Mouse (Mus musculus): ENCODE results near the gene Kalrn. TPM values are rescaled to one million over a fixed set of nuclear protein-coding genes. Genes with fewer than 3 reads are reported as not detected.

The Kalrn gene
- polyA plus RNA-seq, 1 experiment = 278 TPM

DNA sequence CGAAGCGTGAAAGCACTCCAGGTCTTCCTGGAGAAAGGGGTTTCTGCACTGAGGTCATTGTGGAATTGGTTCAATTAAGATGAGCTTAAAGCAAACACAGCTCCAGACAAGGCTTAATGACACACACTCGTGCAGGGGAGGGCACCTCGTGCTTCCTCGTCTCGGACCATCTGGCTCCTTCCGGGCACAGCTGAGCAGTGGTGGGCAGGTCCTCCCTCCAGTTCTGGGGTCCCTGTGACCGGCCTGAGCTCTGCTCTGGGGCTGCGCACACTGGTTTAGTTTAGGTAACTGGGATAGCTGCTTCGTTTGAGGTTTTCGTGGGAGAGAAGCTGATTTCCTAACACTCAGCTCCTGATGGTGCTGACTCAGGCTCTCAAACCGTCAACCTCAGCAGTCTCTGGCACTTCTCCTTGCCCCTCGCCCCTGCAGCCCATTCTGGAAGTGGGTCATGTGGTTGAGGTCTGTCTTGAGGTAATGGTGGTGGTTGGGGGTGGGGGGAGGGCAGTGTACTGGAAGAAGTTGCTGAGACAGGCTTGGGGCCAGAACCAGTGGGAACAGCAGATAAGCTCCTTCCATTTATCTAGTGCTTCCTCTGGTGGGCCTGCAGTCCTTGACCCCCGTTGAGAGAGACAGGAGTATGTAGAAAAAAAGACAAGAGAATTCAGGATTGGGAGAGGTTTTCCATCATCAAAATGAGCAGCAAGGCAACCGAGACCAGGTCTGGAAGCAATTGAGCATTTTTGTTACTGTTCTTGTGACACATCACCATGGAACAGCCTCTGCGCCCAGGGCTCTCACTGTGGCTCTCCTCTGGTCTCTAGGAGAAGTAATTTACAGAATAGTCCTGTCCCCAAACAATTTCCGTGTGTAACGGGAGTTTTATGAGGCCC, 651.0 kb downstream of the Kalrn start:
- peak overlapping the region; percentile 70; the same call in 1 of the 2 replicates for H3K27ac ChIP-seq (ENCODE audit: insufficient read depth, low read length)

DNA sequence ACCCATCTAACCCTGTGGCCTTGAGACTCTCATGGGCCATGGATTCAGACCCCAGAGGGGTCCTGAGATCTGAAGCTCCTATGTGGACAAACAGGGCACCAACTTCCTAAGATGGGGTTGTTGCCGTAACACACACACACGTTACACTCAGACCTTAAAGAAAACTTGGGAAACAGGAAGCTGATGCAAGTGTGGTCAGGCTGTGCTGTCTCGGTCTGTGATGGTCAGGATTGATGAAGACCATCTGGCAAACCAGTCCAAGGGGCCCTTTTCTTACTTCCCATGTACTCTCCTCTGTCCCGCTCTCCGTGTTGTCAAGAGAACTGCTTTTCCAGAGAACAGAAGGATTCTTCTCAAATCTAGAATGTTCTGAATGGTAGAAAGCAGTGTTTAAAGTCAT, 651.8 kb downstream of the Kalrn start:
- H3K27ac ChIP-seq (ENCODE audit: insufficient read depth, low read length) = no peak overlapping the region
- peaks cover 3% of the 10 kb centered on the region for H3K4me1 ChIP-seq (ENCODE audit: control insufficient read depth, insufficient read depth, low read length)
- TF ChIP-seq POLR2A (IDR thresholded peaks at IDR 0.05; ENCODE audit: extremely low read depth, insufficient read depth, low read length) = no peak
- TF ChIP-seq CTCF (IDR thresholded peaks at IDR 0.05; ENCODE audit: extremely low read depth, insufficient read depth, low read length) = no peak
- no peak overlapping the region for H3K4me3 ChIP-seq (ENCODE audit: insufficient read depth, low read length)

More for the DNA sequence above, 651.0 kb downstream of the Kalrn start:
- TF ChIP-seq CTCF (IDR thresholded peaks at IDR 0.05; ENCODE audit: extremely low read depth, insufficient read depth, low read length) (no peak), POLR2A (IDR thresholded peaks at IDR 0.05; ENCODE audit: extremely low read depth, insufficient read depth, low read length) (no peak)
- Histone ChIP-seq H3K4me1 (ENCODE audit: control insufficient read depth, insufficient read depth, low read length) (peaks cover 3% of the 10 kb centered on the region), H3K4me3 (ENCODE audit: insufficient read depth, low read length) (no peak overlapping the region)

Other genes starting within 250 kb of the Kalrn start
- 0.11 and 0.21 TPM in 2 replicates for gene Ropn1, start 76.4 kb upstream of the Kalrn start, polyA plus RNA-seq (2012; rRNA removed)
- 2.4 TPM in 2 replicates for gene Ccdc14, start 117.1 kb upstream of the Kalrn start, polyA plus RNA-seq (2012; rRNA removed)
- gene Mylk, start 171.7 kb upstream of the Kalrn start, polyA plus RNA-seq (2012; rRNA removed) = 8.3 and 8.9 TPM in 2 replicates